Mouse (Mus musculus) forebrain, embryonic 12.5 days (tissue): ENCODE results near the gene Noxo1. TPM values are rescaled to one million over a fixed set of nuclear protein-coding genes. Genes with fewer than 3 reads are reported as not detected.
"Not testable (repeated sequence)": the region's sequence is repeated elsewhere in the genome, so short reads cannot be mapped to it uniquely, and the experiment has no call there.

Experiments used
- ATAC-seq: fragments of 200-750 bp; cut with Nextera tagmentation; 2 replicates; pipeline ENCODE4 v1.8.0; 2017; ENCODE audit warnings: moderate TSS enrichment; ENCODE audit not compliant: low FRiP score
- H3K27ac ChIP-seq: fragments of 300-500 bp; sonication (generic); 2 replicates; pipeline ENCODE4 v1.5.1; 2016; ENCODE audit warnings: mild to moderate bottlenecking
- H3K27me3 ChIP-seq: fragments of 300-500 bp; sonication (generic); 2 replicates; pipeline ENCODE4 v1.6.1; 2016; ENCODE audit warnings: mild to moderate bottlenecking
- H3K36me3 ChIP-seq: fragments of 300-500 bp; sonication (generic); replicated peaks from 2 replicates; pipeline ENCODE4 v1.6.1; 2016; ENCODE audit warnings: mild to moderate bottlenecking
- H3K4me1 ChIP-seq: fragments of 300-500 bp; sonication (generic); 2 replicates; pipeline ENCODE4 v1.6.1; 2016
- H3K4me2 ChIP-seq: fragments of 300-500 bp; sonication (generic); 2 replicates; pipeline ENCODE4 v1.6.1; 2016; ENCODE audit warnings: mild to moderate bottlenecking, moderate library complexity
- H3K4me3 ChIP-seq: fragments of 300-500 bp; sonication (generic); replicated peaks from 2 replicates; pipeline ENCODE4 v1.5.1; 2016; ENCODE audit warnings: mild to moderate bottlenecking
- H3K9ac ChIP-seq: fragments of 300-500 bp; sonication (generic); 2 replicates; pipeline ENCODE4 v1.6.1; 2016; ENCODE audit warnings: mild to moderate bottlenecking
- H3K9me3 ChIP-seq: fragments of 300-500 bp; sonication (generic); 2 replicates; pipeline ENCODE4 v1.6.1; 2016
- WGBS: fragments of 180-500 bp; shearing (Covaris S2); methylation state at CpG from one replicate; pipeline ENCODE4 v1.1.7; 2016; 5-methylcytosine and 5-hydroxymethylcytosine counted together
- polyA plus RNA-seq: library from polyadenylated mRNA; unstranded; fragments of >200 nt; fragmentation: Nextera tagmentation; extraction: Ambion mirVana; gene quantifications from 2 replicates; pipeline ENCODE4 v1.2.1, GENCODE M21; 2016

Gene Noxo1
- polyA plus RNA-seq, 1 experiment from 2014 or later: 2.6 TPM

- not testable (repeated sequence) for H3K9ac ChIP-seq, H3K27ac ChIP-seq, H3K27me3 ChIP-seq, H3K4me3 ChIP-seq, H3K4me2 ChIP-seq, H3K9me3 ChIP-seq, H3K36me3 ChIP-seq, ATAC-seq
- H3K4me1 ChIP-seq: peaks cover 27% of the 10 kb centered on the region
- WGBS: 72% methylated on average over 7 of the region's 7 CpGs
Observed at GRCm38 (mm10) chr17:24667011-24667410, 29.0 kb upstream of the Noxo1 start.

- Histone ChIP-seq H3K27ac (no peak overlapping the region), H3K36me3 (no peaks in the 10 kb centered on the region), H3K4me2 (no peak overlapping the region), H3K9me3 (no peaks in the 10 kb centered on the region), H3K4me1 (peaks cover 31% of the 10 kb centered on the region), H3K27me3 (peaks cover 7% of the 10 kb centered on the region; the same call in 1 of the 2 replicates), H3K4me3 (no peak overlapping the region), H3K9ac (no peak overlapping the region)
- no peak for ATAC-seq
- 35% methylated on average over 6 of the region's 6 CpGs for WGBS
Observed at GRCm38 (mm10) chr17:24667416-24667815, 28.6 kb upstream of the Noxo1 start.

DNA sequence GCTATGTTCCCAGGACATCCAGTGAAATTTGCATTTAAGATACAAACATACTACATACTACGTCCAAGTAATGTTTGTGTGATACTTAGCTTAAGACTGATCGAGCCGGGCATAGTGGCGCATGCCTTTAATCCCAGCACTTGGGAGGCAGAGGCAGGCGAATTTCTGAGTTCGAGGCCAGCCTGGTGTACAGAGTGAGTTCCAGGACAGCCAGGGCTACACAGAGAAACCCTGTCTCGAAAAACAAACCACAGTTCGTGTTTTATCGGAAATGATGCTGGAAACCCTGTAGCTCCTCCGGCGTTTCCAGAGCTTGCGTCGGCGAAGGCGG is 26.9 kb upstream of the Noxo1 start:
- not testable (repeated sequence) for ATAC-seq
- 10% methylated on average over 15 of the region's 15 CpGs for WGBS
- H3K27ac ChIP-seq: peak overlapping the region; percentile 85

GRCm38 (mm10) chr17:24669545-24670245 is 26.3 kb upstream of the Noxo1 start, which contains the start of gene Zfp598:
Gene Zfp598 (plus strand): TSS chr17:24669687.
- Histone ChIP-seq H3K9ac (peak within 1 kb of the TSS; percentile 99), H3K27me3 (peaks cover 4% of the 10 kb centered on the region; the same call in 1 of the 2 replicates), H3K4me1 (peaks cover 38% of the 10 kb centered on the region), H3K36me3 (no peaks in the 10 kb centered on the region; the same call in 1 of the 2 replicates), H3K27ac (peak within 1 kb of the TSS; percentile 85), H3K4me3 (peak within 1 kb of the TSS; percentile 99), H3K9me3 (no peaks in the 10 kb centered on the region), H3K4me2 (peak within 1 kb of the TSS; percentile 86)
- ATAC-seq: peak; percentile 99
- under 1% methylated on average over 71 of the region's 80 CpGs for WGBS

More for the DNA sequence above, 26.9 kb upstream of the Noxo1 start:
- H3K4me1 ChIP-seq: peaks cover 38% of the 10 kb centered on the region
- peak overlapping the region; percentile 99 for H3K4me3 ChIP-seq
- not testable (repeated sequence) for H3K27me3 ChIP-seq, H3K9me3 ChIP-seq, H3K36me3 ChIP-seq
- H3K4me2 ChIP-seq: peak overlapping the region; percentile 86
- H3K9ac ChIP-seq: peak overlapping the region; percentile 99; the same call in 1 of the 2 replicates

DNA sequence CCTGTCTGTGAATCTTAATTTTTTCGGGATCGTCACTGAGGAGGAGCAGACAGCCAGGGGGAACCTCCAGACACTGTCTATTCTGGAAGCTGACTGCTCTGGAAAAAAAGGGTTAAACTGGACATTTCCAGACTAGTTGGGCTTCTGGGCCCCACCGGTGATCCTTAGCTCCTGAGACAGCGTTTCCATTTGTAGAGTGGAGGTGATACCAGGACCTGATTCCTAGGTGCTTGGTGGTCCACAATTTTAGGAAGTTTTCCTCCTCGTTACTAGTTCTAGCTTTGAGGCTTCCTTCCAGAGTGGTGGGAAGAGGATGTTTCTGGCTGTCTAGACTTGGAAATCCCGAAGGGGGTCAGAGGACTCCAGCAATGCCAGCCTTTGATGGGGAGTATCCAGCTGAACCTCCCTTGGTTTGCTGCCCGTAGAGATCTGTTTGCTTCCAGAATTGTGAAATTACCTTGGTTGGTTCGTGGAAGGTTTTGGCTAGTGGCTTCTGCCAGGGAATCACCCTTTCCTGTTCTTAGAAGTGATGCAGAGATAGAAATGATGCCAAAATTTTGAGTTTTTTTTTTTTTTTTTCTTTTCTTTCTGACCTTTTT is 25.7 kb upstream of the Noxo1 start:
- H3K4me2 ChIP-seq: peak overlapping the region; percentile 86
- peak overlapping the region; percentile 85; the same call in 1 of the 2 replicates for H3K27ac ChIP-seq
- ATAC-seq: no peak
- H3K4me1 ChIP-seq: peaks cover 38% of the 10 kb centered on the region
- peak overlapping the region; percentile 99 for H3K4me3 ChIP-seq
- no peaks in the 10 kb centered on the region for H3K9me3 ChIP-seq
- H3K9ac ChIP-seq: peak overlapping the region; percentile 99
- H3K27me3 ChIP-seq: peaks cover 4% of the 10 kb centered on the region; the same call in 1 of the 2 replicates
- H3K36me3 ChIP-seq: no peaks in the 10 kb centered on the region; the same call in 1 of the 2 replicates
- WGBS: 15% methylated on average over 8 of the region's 8 CpGs

GRCm38 (mm10) chr17:24671346-24671745 is 24.7 kb upstream of the Noxo1 start:
- Histone ChIP-seq H3K9me3 (no peaks in the 10 kb centered on the region), H3K9ac (peak overlapping the region; percentile 99), H3K36me3 (no peaks in the 10 kb centered on the region; the same call in 1 of the 2 replicates), H3K4me3 (0 out of 2 replicates have a peak overlapping the region, but pooled peaks have one; percentile 99), H3K4me1 (peaks cover 38% of the 10 kb centered on the region), H3K4me2 (peak overlapping the region; percentile 86), H3K27ac (no peak overlapping the region), H3K27me3 (no peaks in the 10 kb centered on the region)
- 78% methylated on average over 5 of the region's 5 CpGs for whole genome bisulfite sequencing
- ATAC-seq: no peak

DNA sequence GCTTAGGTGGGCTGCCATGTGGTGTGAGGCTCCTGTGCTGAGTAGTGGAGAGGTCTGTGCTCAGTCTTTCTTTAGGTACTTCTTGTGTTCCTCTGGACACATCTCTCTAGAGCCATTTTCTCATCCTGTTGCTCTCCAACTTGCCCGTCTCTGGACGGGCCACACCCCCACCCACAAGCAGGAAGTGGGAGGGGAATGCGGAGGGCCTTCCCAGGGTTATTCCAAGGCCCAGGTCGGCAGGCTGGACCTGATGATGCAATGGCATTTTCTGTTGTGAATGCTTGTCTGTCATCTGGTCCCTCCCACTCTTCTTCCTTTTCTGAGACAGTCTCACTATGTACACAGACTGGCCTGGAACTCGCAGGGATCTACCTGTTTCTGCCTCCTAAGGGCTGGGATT is 23.9 kb upstream of the Noxo1 start:
- WGBS: 36% methylated on average over 5 of the region's 5 CpGs
- peaks cover 38% of the 10 kb centered on the region for H3K4me1 ChIP-seq
- no peaks in the 10 kb centered on the region for H3K27me3 ChIP-seq
- no peak overlapping the region for H3K4me3 ChIP-seq
- H3K9me3 ChIP-seq: no peaks in the 10 kb centered on the region
- H3K9ac ChIP-seq: 0 out of 2 replicates have a peak overlapping the region, but pooled peaks have one; percentile 13
- H3K4me2 ChIP-seq: no peak overlapping the region
- peaks cover 7% of the 10 kb centered on the region for H3K36me3 ChIP-seq
- ATAC-seq: no peak
- H3K27ac ChIP-seq: no peak overlapping the region

GRCm38 (mm10) chr17:24674277-24674676 is 21.8 kb upstream of the Noxo1 start:
- Histone ChIP-seq H3K27ac (no peak overlapping the region), H3K4me2 (no peak overlapping the region), H3K36me3 (peaks cover 29% of the 10 kb centered on the region), H3K9me3 (no peaks in the 10 kb centered on the region), H3K4me3 (no peak overlapping the region), H3K4me1 (peaks cover 33% of the 10 kb centered on the region), H3K27me3 (no peaks in the 10 kb centered on the region), H3K9ac (0 out of 2 replicates have a peak overlapping the region, but pooled peaks have one; percentile 2)
- no peak for ATAC-seq
- WGBS: 93% methylated on average over 7 of the region's 7 CpGs

DNA sequence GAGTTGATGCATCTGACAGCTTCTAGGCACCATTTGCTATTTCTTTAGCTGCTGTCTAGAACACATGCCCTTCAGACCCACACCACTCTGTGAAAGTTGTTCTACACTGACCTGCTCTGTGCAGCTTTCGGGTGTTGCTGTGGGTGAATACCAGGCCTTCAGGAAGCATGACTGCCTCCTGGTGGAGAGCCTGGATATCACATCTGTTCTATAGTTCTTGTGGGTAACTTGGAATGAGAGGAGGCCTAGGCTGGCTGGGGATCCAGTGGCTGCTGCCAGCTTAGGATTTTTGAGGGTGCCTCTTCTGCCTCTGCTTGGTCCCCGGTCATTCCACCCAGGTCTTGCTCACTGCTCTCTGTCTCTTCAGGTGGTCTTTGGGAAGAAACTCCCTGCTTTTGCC is 19.8 kb upstream of the Noxo1 start:
- Histone ChIP-seq H3K36me3 (peaks cover 48% of the 10 kb centered on the region), H3K4me3 (no peak overlapping the region), H3K9me3 (no peaks in the 10 kb centered on the region), H3K4me1 (peaks cover 20% of the 10 kb centered on the region), H3K27me3 (no peaks in the 10 kb centered on the region), H3K4me2 (no peak overlapping the region), H3K9ac (no peak overlapping the region), H3K27ac (no peak overlapping the region)
- peak; percentile 44; the same call in 1 of the 2 replicates for ATAC-seq
- 51% methylated on average over 2 of the region's 2 CpGs for WGBS

DNA sequence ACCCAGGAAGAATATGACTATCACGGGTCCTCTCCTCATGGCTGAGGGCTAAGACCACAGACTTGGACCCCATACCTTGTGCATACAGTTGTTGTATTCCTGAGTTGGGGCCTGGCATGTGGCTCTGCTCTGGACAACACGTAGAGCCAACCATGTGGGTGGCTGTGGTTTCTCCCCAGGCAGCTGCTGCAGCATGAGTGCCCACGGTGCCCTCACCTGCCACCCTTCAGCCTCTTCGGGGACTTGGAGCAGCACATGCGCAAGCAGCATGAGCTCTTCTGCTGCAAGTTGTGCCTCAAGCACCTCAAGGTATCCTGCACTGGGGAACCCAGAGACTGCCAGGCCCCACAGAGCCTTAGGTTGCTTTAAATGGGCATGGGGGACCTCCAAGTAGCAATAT is 19.2 kb upstream of the Noxo1 start:
- Histone ChIP-seq H3K4me3 (no peak overlapping the region), H3K27me3 (no peaks in the 10 kb centered on the region), H3K4me2 (no peak overlapping the region), H3K27ac (no peak overlapping the region), H3K9me3 (no peaks in the 10 kb centered on the region), H3K4me1 (peaks cover 13% of the 10 kb centered on the region), H3K36me3 (peaks cover 55% of the 10 kb centered on the region), H3K9ac (no peak overlapping the region)
- ATAC-seq: no peak
- WGBS: 94% methylated on average over 5 of the region's 5 CpGs

GRCm38 (mm10) chr17:24677500-24678080 is 18.4 kb upstream of the Noxo1 start:
- no peak overlapping the region for H3K4me3 ChIP-seq
- H3K36me3 ChIP-seq: peaks cover 62% of the 10 kb centered on the region
- no peaks in the 10 kb centered on the region for H3K27me3 ChIP-seq
- no peaks in the 10 kb centered on the region for H3K9me3 ChIP-seq
- WGBS: 94% methylated on average over 24 of the region's 24 CpGs
- H3K4me2 ChIP-seq: no peak overlapping the region
- peaks cover 6% of the 10 kb centered on the region; the same call in 1 of the 2 replicates for H3K4me1 ChIP-seq
- no peak overlapping the region for H3K27ac ChIP-seq
- no peak for ATAC-seq
- no peak overlapping the region for H3K9ac ChIP-seq

- ATAC-seq: no peak
- H3K36me3 ChIP-seq: peaks cover 11% of the 10 kb centered on the region
- peak overlapping the region; percentile 27; the same call in 1 of the 2 replicates for H3K4me2 ChIP-seq
- no peak overlapping the region for H3K4me3 ChIP-seq
- peaks cover 33% of the 10 kb centered on the region for H3K4me1 ChIP-seq
- H3K27ac ChIP-seq: no peak overlapping the region
- no peaks in the 10 kb centered on the region for H3K9me3 ChIP-seq
- H3K9ac ChIP-seq: no peak overlapping the region
- peaks cover 52% of the 10 kb centered on the region for H3K27me3 ChIP-seq
- 23% methylated on average over 16 of the region's 16 CpGs for WGBS
Observed at GRCm38 (mm10) chr17:24686514-24686913, 9.5 kb upstream of the Noxo1 start.
